Mouse (Mus musculus): ENCODE measurements around the gene Ctbp2. TPM values are rescaled to one million over a fixed set of nuclear protein-coding genes. Genes with fewer than 3 reads are reported as not detected.

The Ctbp2 gene
- total RNA-seq (2012; rRNA removed): 61.5 and 74.9 TPM in 2 replicates
- 10 to 100 TPM in 1 of 2 experiments, not detected in 1; 90.7 TPM for polyA plus RNA-seq (2012; ENCODE audit: insufficient read depth in 1 of 2, insufficient read length in 2 of 2, low read depth in 1 of 2, low replicate concordance in 2 of 2, missing spikeins in 1 of 2)

DNA sequence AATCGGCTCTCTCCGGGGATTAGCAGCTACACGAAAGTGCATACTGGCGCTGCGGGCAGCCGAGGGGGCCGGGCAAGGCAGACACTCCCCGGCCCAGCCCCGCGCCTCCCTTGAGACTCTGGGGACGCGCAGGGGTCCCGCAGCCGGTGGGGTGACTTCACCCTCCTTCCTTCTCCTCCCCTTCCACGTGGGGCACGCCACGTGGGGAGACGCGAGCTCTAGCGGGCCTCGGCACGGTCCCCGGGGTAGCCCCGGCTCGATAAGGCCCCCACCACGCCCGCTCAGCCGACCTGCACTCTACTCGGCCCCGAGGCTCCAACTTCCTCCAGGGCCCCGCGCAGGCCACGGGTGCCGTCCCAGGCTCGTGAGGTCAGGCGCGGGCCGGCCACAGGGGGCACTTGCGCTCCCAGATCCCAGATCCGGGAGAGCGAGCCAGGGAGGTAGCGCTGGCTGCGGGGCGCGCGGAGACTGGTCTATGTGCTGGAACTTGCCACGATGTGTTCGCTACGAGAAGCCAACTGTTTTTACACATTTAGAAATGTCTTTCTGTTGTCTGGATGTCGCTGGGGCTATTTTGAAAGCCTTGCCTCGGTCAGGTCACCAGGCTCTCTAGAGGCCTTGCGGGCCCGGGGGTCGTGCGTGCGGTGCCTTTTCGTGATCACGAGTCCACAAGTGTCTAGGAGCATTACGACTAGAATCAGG, at the start of gene Ctbp2:
TSS of gene Ctbp2 (minus strand) at position 356 of the 702 bp plus-strand sequence.
- Histone ChIP-seq H3K9me3 (replicated peaks; ENCODE audit: insufficient read depth, low read length) (no peaks in the 10 kb centered on the region), H3K4me3 (ENCODE audit: control insufficient read depth in 1 of 2, insufficient read depth in 1 of 2, low read depth in 2 of 2, low read length in 2 of 2) (peak within 1 kb of the TSS; percentile 97), H3K79me2 (ENCODE audit: control insufficient read depth, insufficient read depth, low read length, poor library complexity) (peaks cover 42% of the 10 kb centered on the region), H3K4me1 (ENCODE audit: control insufficient read depth in 1 of 2, insufficient read depth in 2 of 2, low read length in 2 of 2) (peaks cover 0 to 12% of the 10 kb centered on the region in 2 experiments; a peak in 3 of 4 replicates), H3K27me3 (ENCODE audit: control insufficient read depth in 1 of 2, insufficient read depth in 2 of 2, low read length in 2 of 2) (no peaks in the 10 kb centered on the region), H3K36me3 (ENCODE audit: control insufficient read depth in 1 of 2, insufficient read depth in 2 of 2, low read length in 2 of 2) (peaks cover 0 to 13% of the 10 kb centered on the region in 2 experiments; a peak in 2 of 4 replicates), H3K9ac (ENCODE audit: control insufficient read depth, low read depth, low read length, poor library complexity, severe bottlenecking) (peak within 1 kb of the TSS; percentile 87), H3K27ac (ENCODE audit: control insufficient read depth, low read depth, low read length) (peak within 1 kb of the TSS; percentile 99)
- no peak for DNase-seq (ENCODE audit: low read depth, low spot score)
- TF ChIP-seq CHD1 (IDR thresholded peaks at IDR 0.05; ENCODE audit: low read depth, low read length) (no peak; the same call in 1 of the 2 replicates), MAFK (IDR thresholded peaks at IDR 0.05; ENCODE audit: borderline replicate concordance, low read depth, low read length) (no peak), SIN3A (IDR thresholded peaks at IDR 0.05; ENCODE audit: low read length) (peak; percentile 83), MAZ (IDR thresholded peaks at IDR 0.05; ENCODE audit: low read depth, low read length) (no peak), ZMIZ1 (IDR thresholded peaks at IDR 0.05; ENCODE audit: low read depth, low read length) (peak; percentile 67; the same call in 1 of the 2 replicates), NELFE (IDR thresholded peaks at IDR 0.05; ENCODE audit: low read depth, low read length) (peak; percentile 66; the same call in 1 of the 2 replicates), GABPA (IDR thresholded peaks at IDR 0.05; ENCODE audit: low read depth, low read length) (no peak), CTCF (IDR thresholded peaks at IDR 0.05 in 2 of 3, conservative IDR thresholded peaks at IDR 0.05 in 1 of 3; ENCODE audit: control insufficient read depth in 1 of 3, insufficient read depth in 1 of 3, low read depth in 2 of 3, low read length in 3 of 3, poor library complexity in 1 of 3, severe bottlenecking in 1 of 3) (peak in 1 of 3 experiments; percentile 35; a peak in 3 of 6 replicates), GATA1 (IDR thresholded peaks at IDR 0.05; ENCODE audit: low read depth, low read length) (no peak), CHD2 (IDR thresholded peaks at IDR 0.05; ENCODE audit: low read length) (no peak), ELF1 (IDR thresholded peaks at IDR 0.05; ENCODE audit: low read depth, low read length) (no peak), USF1 (IDR thresholded peaks at IDR 0.05; ENCODE audit: low read depth, low read length) (peak; percentile 64), MEF2A (IDR thresholded peaks at IDR 0.05; ENCODE audit: extremely low read depth, insufficient replicate concordance, low read depth, low read length, poor library complexity, severe bottlenecking) (no peak), ETS1 (IDR thresholded peaks at IDR 0.05; ENCODE audit: low read depth, low read length) (0 out of 2 replicates have a peak, but pooled peaks have one; percentile 11), POLR2AphosphoS2 (IDR thresholded peaks at IDR 0.05; ENCODE audit: low read length) (no peak; the same call in 1 of the 2 replicates), TBP (IDR thresholded peaks at IDR 0.05; ENCODE audit: low read depth, low read length) (no peak), POLR2A (IDR thresholded peaks at IDR 0.05; ENCODE audit: control insufficient read depth in 1 of 2, insufficient read depth in 1 of 2, low read depth in 1 of 2, low read length in 2 of 2, poor library complexity in 1 of 2) (peak; percentile 68 to 84), ZKSCAN1 (IDR thresholded peaks at IDR 0.05; ENCODE audit: low read depth, low read length) (no peak), ZC3H11A (IDR thresholded peaks at IDR 0.05; ENCODE audit: low read depth, low read length) (no peak), TCF12 (IDR thresholded peaks at IDR 0.05; ENCODE audit: low read depth, low read length) (peak; percentile 8; the same call in 1 of the 2 replicates), MYB (IDR thresholded peaks at IDR 0.05; ENCODE audit: low read depth, low read length) (no peak), UBTF (IDR thresholded peaks at IDR 0.05; ENCODE audit: borderline replicate concordance, insufficient read depth, low read depth, low read length) (peak; percentile 100), HCFC1 (IDR thresholded peaks at IDR 0.05; ENCODE audit: low read depth, low read length) (peak; percentile 49; the same call in 1 of the 2 replicates), JUND (IDR thresholded peaks at IDR 0.05; ENCODE audit: low read depth, low read length) (no peak), MXI1 (IDR thresholded peaks at IDR 0.05; ENCODE audit: low read depth, low read length) (peak; percentile 96), USF2 (IDR thresholded peaks at IDR 0.05; ENCODE audit: borderline replicate concordance in 1 of 2, insufficient read depth in 1 of 2, low read depth in 1 of 2, low read length in 2 of 2) (no peak), TAL1 (IDR thresholded peaks at IDR 0.05; ENCODE audit: low read length) (no peak), RCOR1 (IDR thresholded peaks at IDR 0.05; ENCODE audit: low read depth, low read length) (0 out of 2 replicates have a peak, but pooled peaks have one; percentile 36), E2F4 (IDR thresholded peaks at IDR 0.05; ENCODE audit: borderline replicate concordance, low read depth, low read length) (no peak), MAX (IDR thresholded peaks at IDR 0.05; ENCODE audit: low read length) (peak; percentile 90), NRF1 (IDR thresholded peaks at IDR 0.05; ENCODE audit: insufficient read depth, low read depth, low read length, poor library complexity, severe bottlenecking) (no peak), POLR2AphosphoS5 (IDR thresholded peaks at IDR 0.05; ENCODE audit: borderline replicate concordance, low read depth, low read length) (no peak), BHLHE40 (IDR thresholded peaks at IDR 0.05; ENCODE audit: borderline replicate concordance, low read depth, low read length) (no peak), ZNF384 (IDR thresholded peaks at IDR 0.05; ENCODE audit: low read depth, low read length) (no peak)
